Mouse (Mus musculus) induced T-regulatory cell, adult 2 months (primary cell): ENCODE measurements around the gene Ly6g5c.

Experiments used
- DNase-seq: peaks from one replicate; pipeline ENCODE4 v3.0.0-alpha.2; 2012; ENCODE audit warnings: low read depth

Gene Ly6g5c

DNA sequence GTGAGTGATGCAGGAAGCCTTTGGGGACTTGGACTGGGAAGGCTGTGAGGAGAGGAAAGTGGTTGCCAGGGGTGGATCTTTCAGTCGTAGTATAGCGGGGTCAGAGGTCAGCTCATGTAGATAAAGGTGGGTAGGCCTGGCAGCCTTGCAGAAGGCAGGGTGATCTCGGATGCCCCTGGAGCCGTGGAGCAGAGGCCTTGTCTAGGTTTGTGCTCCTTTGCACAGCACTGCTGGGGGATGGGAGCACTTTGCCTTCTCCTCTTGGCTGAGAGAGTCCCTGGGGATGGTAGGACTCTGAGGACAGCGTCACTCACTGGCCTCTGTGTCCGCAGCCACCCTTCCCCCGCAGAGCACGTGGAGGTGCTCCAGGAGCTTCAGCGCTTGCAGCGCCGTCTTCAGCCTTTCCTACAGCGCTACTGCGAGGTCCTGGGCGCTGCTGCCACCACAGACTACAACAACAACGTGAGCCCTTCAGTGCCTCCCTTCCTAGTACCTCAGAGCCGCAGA, 32.5 kb downstream of the Ly6g5c start:
- DNase-seq = no peak

GRCm38 (mm10) chr17:35141971-35142370, 33.9 kb downstream of the Ly6g5c start:
- no peak for DNase-seq

DNA sequence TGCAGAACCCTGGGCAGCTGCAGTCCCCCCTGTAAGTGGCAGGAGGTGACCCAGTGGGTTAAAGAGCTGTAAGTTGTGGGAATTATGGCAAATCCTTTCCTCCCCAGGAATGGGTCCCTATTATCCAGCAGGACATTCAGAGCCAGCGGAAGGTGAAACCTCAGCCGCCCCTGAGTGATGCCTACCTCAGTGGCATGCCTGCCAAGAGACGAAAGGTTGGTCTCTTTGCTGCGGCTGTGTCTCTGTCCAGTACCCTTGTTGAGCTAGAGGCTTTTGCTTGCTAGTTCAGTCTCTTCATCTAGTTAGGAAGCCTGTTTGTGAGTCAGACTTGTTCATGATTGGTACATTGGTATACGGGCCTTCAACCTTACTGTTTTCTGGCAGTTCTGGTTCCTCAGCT, 38.1 kb downstream of the Ly6g5c start:
- no peak for DNase-seq

DNA sequence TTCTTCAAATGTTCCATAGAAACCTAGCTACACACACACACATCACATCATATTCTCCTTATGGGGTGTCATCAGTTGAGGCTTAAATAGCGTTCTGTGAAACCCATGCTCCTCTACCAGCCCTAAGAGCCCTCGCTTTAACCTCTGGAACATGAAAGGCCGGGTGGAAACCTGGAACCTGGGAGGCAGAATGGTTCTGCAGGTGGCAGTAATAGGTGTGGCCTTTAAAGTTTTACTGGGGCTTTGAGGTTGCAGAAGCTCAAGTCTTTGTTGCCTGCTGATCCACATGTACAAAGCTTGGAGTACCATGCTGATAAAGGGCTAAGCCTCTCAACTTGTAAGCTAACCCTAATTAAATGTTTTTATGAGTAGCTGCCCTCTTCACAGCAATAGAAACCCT, 39.3 kb downstream of the Ly6g5c start:
- DNase-seq = no peak

DNA sequence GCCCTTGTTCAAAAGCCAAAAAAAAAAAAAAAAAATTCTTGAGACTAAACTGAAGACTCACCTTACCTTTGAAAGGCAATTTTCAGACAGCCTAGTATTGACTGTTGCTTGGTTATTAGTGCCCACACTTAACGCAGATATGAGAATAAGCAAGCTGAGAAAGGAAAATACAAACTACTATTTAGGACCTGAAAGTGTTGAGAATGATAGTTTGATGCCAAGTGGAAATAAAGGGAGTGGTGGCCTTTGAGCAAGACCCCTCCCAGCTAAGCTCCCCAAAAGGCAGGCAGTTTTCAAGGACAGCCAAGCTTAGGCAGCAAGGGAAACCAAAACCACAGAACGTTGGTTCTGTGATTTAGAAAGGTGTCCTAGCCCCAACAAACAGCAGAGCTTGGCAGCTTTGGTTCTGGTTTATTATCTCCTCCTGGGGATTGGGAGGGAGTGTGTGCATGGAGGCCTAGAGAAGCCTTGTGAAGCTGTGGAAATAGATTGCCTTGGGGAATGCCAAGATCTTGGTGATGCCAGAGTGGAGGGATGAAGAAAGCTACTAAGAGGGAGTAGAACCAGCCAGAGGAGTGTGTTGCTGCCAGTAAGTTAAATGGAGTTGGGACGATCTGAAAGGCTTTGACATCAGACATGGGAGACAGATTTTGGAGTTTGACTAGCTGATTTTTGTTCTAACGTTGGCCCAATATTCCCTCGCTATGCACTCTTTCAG, 40.0 kb downstream of the Ly6g5c start:
- no peak for DNase-seq

DNA sequence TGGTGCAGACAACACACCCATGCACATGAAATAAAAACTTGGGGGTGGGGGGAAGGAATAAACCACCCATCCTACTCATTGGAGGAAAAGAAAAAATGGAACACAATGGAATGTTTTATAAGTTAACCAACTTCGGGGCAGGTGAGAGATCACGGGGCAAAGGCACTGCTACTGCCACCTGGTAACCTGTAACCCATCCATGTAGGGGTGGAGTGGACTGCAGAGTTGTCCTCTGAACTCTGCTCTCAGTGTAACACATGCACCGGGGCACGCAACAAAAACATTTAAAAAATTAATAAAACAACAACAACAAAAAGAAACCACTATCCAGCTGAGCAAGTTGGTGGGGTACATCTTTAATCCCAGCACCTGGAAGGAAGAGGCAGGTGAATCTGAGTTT, 44.0 kb downstream of the Ly6g5c start:
- no peak for DNase-seq

GRCm38 (mm10) chr17:35153077-35153476, 45.0 kb downstream of the Ly6g5c start:
- DNase-seq = no peak

GRCm38 (mm10) chr17:35153931-35154330, 45.9 kb downstream of the Ly6g5c start:
- DNase-seq = no peak

GRCm38 (mm10) chr17:35154616-35155015, 46.5 kb downstream of the Ly6g5c start:
- no peak for DNase-seq

GRCm38 (mm10) chr17:35155451-35155850, 47.4 kb downstream of the Ly6g5c start:
- no peak for DNase-seq

- DNase-seq = no peak
These were observed 48.6 kb downstream of the Ly6g5c start for GRCm38 (mm10) chr17:35156461-35157200.

DNA sequence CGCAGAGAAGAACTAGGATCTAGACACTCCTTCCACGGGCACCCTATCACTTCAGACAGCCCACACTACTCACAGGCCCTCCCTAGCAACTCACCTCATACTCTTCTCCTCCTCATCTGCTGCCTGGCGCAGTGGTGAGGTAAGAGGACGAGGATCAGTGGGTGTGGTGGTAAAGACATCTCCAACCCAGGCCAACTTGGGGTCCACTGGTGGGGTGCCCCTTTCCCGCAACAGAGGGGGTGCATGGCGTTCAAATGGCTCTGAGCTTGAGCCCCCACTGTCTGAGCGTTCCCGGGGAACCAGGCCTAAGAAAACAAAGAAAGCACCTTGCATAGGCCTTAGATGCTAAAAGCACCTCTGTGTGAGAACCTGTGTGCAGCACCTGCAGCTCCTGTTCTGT, 49.2 kb downstream of the Ly6g5c start:
- DNase-seq = no peak

DNA sequence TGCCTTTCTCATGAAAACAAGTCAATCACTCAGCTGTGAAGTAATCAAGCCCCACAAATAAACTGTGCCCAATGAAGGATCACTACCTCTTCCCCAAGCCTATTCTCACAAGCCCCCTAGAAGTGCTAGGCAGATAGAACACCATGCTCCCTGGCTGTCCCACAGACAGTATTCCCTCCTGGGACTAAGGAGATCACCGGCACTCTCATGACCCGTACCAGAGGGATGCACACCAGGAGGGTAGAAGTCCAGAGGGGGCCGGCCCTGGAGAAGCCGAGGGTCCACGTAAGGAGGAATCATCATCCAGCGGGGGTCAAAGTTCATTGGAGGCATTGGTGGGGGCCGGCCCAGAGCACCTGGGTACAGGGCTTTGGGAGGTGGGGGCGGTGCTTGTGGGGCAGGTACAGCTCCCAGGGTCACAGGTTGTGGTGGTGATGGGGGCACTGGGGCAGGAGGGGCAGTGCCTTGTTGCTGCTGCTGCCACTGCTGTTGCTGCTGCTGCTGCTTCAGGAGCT, 49.6 kb downstream of the Ly6g5c start:
- DNase-seq = no peak

- DNase-seq = no peak
These were observed 50.9 kb downstream of the Ly6g5c start for GRCm38 (mm10) chr17:35158850-35159593.

GRCm38 (mm10) chr17:35159638-35160037, 51.6 kb downstream of the Ly6g5c start:
- DNase-seq = no peak

- no peak for DNase-seq
These were observed 53.3 kb downstream of the Ly6g5c start for GRCm38 (mm10) chr17:35161421-35161820.
